In the genomic region with DNA sequence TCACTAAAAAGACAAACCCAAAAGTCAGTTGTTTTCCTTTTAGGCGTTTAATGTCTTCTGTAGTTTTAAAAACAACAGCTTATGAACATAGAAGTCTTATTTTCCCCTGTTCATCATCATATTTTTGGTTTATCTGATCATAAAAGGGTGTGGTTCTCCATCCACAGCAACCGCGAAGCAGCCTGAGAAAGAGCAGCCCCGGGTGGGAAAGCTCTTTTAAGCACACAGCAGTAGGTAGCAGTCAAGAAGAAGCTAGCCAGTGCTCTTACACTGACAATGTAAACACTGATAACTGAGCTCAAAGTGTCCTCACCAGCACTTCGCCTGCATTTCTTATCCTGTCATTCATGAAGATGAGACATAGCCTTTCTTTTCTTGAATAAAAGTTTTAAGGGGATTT, we compare ENCODE assay signal across 15 mouse cellular contexts.
A peak's percentile ranks its signal among the peaks of the same experiment; 100 is the strongest.
DNase-seq lines count a peak whose midpoint lies in the region; ATAC-seq and TF ChIP-seq lines count a peak whose summit lies in the region.
"Had no signal": no experiment of that assay in that cellular context is flagged by ENCODE, and none has a peak within 500 bp of the region (broad histone marks: within the 10 kb centered on the region; RNA-seq: fewer than 3 reads in every experiment).

No protein-coding gene starts in this region.

- TF ChIP-seq CTCF in liver, embryonic 14.5 days (IDR thresholded peaks at IDR 0.05; ENCODE audit: low read depth): no peak

- H3K27ac ChIP-seq in lung, embryonic 15.5 days: 0 out of 2 replicates have a peak overlapping the region, but pooled peaks have one; percentile 10
- H3K27ac ChIP-seq in liver, embryonic 14.5 days: no peak overlapping the region
- H3K27ac ChIP-seq: embryonic facial prominence, embryonic 15.5 days; left cerebral cortex, adult 2 months; midbrain, embryonic 13.5 days had no signal

- DNase-seq in lung, postnatal 10 days: no peak
- DNase-seq in liver, embryonic 14.5 days (ENCODE audit: low read depth in 3 of 3, low spot score in 3 of 3): no peak
- no peak for DNase-seq in urinary bladder, adult 18-20 months (ENCODE audit: low spot score in 2 of 2)
- no peak for DNase-seq in kidney, postnatal 25 days
- no peak for DNase-seq in frontal cortex, postnatal 36 days (ENCODE audit: low spot score in 2 of 2)
- DNase-seq: cerebellum, adult 11-12 months; gastrocnemius, postnatal 36 days; right cerebral cortex, postnatal 14 days had no signal

- no peak overlapping the region for H3K4me2 ChIP-seq in lung, embryonic 15.5 days
- no peak overlapping the region for H3K4me2 ChIP-seq in liver, embryonic 14.5 days (ENCODE audit: low read depth)
- H3K4me2 ChIP-seq: embryonic facial prominence, embryonic 15.5 days; midbrain, embryonic 13.5 days had no signal

- 22% methylated on average over 5 of the region's 5 CpGs for WGBS in lung, embryonic 15.5 days
- WGBS in liver, embryonic 14.5 days (ENCODE audit: insufficient replicate concordance): 12% methylated on average over 5 of the region's 5 CpGs

- H3K9me3 ChIP-seq in lung, embryonic 15.5 days: no peaks in the 10 kb centered on the region
- no peaks in the 10 kb centered on the region for H3K9me3 ChIP-seq in liver, embryonic 14.5 days (ENCODE audit: control insufficient read depth, low read length)
- H3K9me3 ChIP-seq: embryonic facial prominence, embryonic 15.5 days; midbrain, embryonic 13.5 days had no signal

- no peak overlapping the region for H3K9ac ChIP-seq in lung, embryonic 15.5 days
- H3K9ac ChIP-seq in liver, embryonic 14.5 days (replicated peaks): no peak overlapping the region
- H3K9ac ChIP-seq: embryonic facial prominence, embryonic 15.5 days; midbrain, embryonic 13.5 days had no signal

- no peak for ATAC-seq in lung, embryonic 15.5 days (ENCODE audit: borderline replicate concordance, extremely low read depth, low FRiP score, low TSS enrichment)
- peak; percentile 44 for ATAC-seq in CD4-positive, CD25-positive, alpha-beta regulatory T cell, adult 4 months
- ATAC-seq in activated CD4-positive, CD25-positive, alpha-beta regulatory T cell, adult 4 months: peak; percentile 26
- 0 out of 2 replicates have a peak, but pooled peaks have one; percentile 31 for ATAC-seq in liver, embryonic 14.5 days (ENCODE audit: insufficient read depth)
- ATAC-seq: hindbrain, embryonic 16.5 days; midbrain, embryonic 13.5 days had no signal

- H3K4me3 ChIP-seq in lung, embryonic 15.5 days: no peak overlapping the region
- no peak overlapping the region for H3K4me3 ChIP-seq in liver, embryonic 14.5 days (ENCODE audit: insufficient read depth in 1 of 2, low read depth in 2 of 2, low read length in 2 of 2)
- H3K4me3 ChIP-seq: embryonic facial prominence, embryonic 15.5 days; left cerebral cortex, adult 2 months; midbrain, embryonic 13.5 days had no signal

- H3K36me3 ChIP-seq in lung, embryonic 15.5 days: no peaks in the 10 kb centered on the region
- H3K36me3 ChIP-seq in liver, embryonic 14.5 days (replicated peaks; ENCODE audit: control insufficient read depth, insufficient read depth, low read depth): no peaks in the 10 kb centered on the region
- H3K36me3 ChIP-seq: embryonic facial prominence, embryonic 15.5 days; midbrain, embryonic 13.5 days had no signal

- no peak for TF ChIP-seq EP300 in liver, embryonic 14.5 days (IDR thresholded peaks at IDR 0.05; ENCODE audit: low read depth)

- H3K4me1 ChIP-seq in lung, embryonic 15.5 days: no peaks in the 10 kb centered on the region; the same call in 1 of the 2 replicates
- peaks cover 5 to 13% of the 10 kb centered on the region in 2 experiments for H3K4me1 ChIP-seq in liver, embryonic 14.5 days (replicated peaks; ENCODE audit: control insufficient read depth in 2 of 2, insufficient read depth in 2 of 2, low read length in 1 of 2)
- H3K4me1 ChIP-seq: embryonic facial prominence, embryonic 15.5 days had no signal

- no peaks in the 10 kb centered on the region for H3K27me3 ChIP-seq in lung, embryonic 15.5 days
- H3K27me3 ChIP-seq in liver, embryonic 14.5 days (ENCODE audit: control insufficient read depth, insufficient read depth, low read length): no peaks in the 10 kb centered on the region
- H3K27me3 ChIP-seq: embryonic facial prominence, embryonic 15.5 days; midbrain, embryonic 13.5 days had no signal
